Mouse (Mus musculus) bone marrow macrophage, adult 2 months (primary cell): ENCODE measurements around the gene Tmem80.

ENCODE experiments used
- CTCF ChIP-seq: IDR thresholded peaks from 2 replicates; pipeline ENCODE4 v1.5.1; 2012; ENCODE audit warnings: low read depth, mild to moderate bottlenecking, low read length, moderate library complexity
- POLR2A ChIP-seq: IDR thresholded peaks from 2 replicates; pipeline ENCODE4 v1.6.1; 2012; ENCODE audit warnings: mild to moderate bottlenecking, low read depth, low read length, borderline replicate concordance

GRCm38 (mm10) chr7:141317619-141318132 lies 9.9 kb upstream of the Tmem80 start:
- TF ChIP-seq CTCF, result no peak
- TF ChIP-seq POLR2A, result no peak
